Mouse (Mus musculus): ENCODE measurements at regions not wholly inside any gene's neighbourhood (a gene's known extent, or its start where the extent isn't known, plus 50 kb on each side); places are given as distances from the start of the nearest gene placed in this dataset.

DNA sequence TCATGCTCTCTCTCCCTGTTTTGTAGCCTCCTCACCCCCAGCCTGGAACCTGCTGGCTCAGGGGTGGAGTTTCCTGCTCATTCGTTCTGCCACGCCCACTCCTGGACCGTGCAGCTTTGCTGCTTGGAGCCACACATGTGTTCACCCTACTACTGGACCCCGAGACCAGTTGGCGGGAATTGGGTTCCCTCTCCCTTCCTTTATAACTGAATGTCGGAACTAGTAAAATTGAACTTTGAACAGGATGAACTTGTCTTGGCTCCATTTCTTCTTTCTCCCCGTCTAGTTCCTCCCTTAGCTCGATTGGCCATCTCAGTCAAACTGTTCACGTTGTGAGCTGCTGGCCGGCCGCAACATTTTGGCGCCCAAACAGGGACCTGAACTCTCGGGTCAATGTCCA, 62.3 kb upstream of the Glrp1 start:
- Histone ChIP-seq H3K9ac (ENCODE audit: low read depth, low read length) (no peak overlapping the region), H3K4me1 (ENCODE audit: control insufficient read depth, insufficient read depth, low read length) (peaks cover 2% of the 10 kb centered on the region; the same call in 1 of the 2 replicates), H3K27ac (no peak overlapping the region), H3K4me3 (no peak overlapping the region), H3K79me2 (replicated peaks; ENCODE audit: control insufficient read depth, insufficient read depth, low read length) (no peaks in the 10 kb centered on the region), H3K36me3 (ENCODE audit: control insufficient read depth, insufficient read depth, low read length) (no peaks in the 10 kb centered on the region), H3K27me3 (ENCODE audit: control insufficient read depth, insufficient read depth, low read length) (no peaks in the 10 kb centered on the region)
- 90% methylated on average over 13 of the region's 13 CpGs for WGBS
- no peak for DNase-seq
- TF ChIP-seq CTCF (IDR thresholded peaks at IDR 0.05) (no peak), POLR2A (IDR thresholded peaks at IDR 0.05; ENCODE audit: insufficient read depth, low read depth, low read length) (no peak), EP300 (IDR thresholded peaks at IDR 0.05; ENCODE audit: insufficient read depth, low read depth, low read length) (no peak)
- intact Hi-C loops (cut with DNase I): no loop called here

DNA sequence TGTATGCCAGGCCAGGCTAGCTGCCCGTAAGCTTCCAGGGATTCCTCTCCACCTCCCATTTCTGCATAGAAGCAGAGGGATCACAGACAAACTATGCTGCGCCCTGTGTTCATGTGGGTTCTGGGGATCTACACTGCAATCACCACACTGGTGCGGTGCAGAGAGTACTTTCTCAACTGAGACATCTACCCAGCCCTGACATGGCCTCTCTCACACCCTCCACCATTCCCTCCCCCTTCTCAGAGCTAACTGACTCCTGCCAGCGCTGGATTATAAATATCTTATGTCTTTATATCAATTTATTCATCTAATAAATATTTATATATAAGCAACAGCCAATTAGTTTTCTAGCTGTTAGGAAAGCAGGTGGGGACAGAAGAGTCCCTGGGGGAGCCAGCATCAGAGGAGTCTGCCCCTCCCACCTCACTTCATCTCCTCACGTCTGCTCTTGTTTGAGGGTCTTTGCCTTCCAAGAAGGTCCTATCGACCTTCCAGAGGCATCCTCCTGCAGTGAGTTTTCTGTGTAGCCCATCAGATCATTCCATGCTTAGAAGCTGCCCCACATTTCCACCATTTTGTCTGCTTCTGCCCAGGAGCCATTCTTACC, 58.7 kb upstream of the Glrp1 start:
- no peak overlapping the region for H3K9ac ChIP-seq (ENCODE audit: low read depth, low read length)
- H3K36me3 ChIP-seq (ENCODE audit: control insufficient read depth, insufficient read depth, low read length): no peaks in the 10 kb centered on the region
- no peaks in the 10 kb centered on the region for H3K4me1 ChIP-seq (ENCODE audit: control insufficient read depth, insufficient read depth, low read length)
- no peaks in the 10 kb centered on the region for H3K27me3 ChIP-seq (ENCODE audit: control insufficient read depth, insufficient read depth, low read length)
- TF ChIP-seq EP300 (IDR thresholded peaks at IDR 0.05; ENCODE audit: insufficient read depth, low read depth, low read length): no peak
- TF ChIP-seq POLR2A (IDR thresholded peaks at IDR 0.05; ENCODE audit: insufficient read depth, low read depth, low read length): no peak
- TF ChIP-seq CTCF (IDR thresholded peaks at IDR 0.05): no peak
- DNase-seq: no peak
- H3K4me3 ChIP-seq: no peak overlapping the region
- WGBS: 85% methylated on average over 6 of the region's 6 CpGs
- no peak overlapping the region for H3K27ac ChIP-seq
- no peaks in the 10 kb centered on the region for H3K79me2 ChIP-seq (replicated peaks; ENCODE audit: control insufficient read depth, insufficient read depth, low read length)
- intact Hi-C loops (cut with DNase I): loop anchor here (10.0 kb wide), 1 partner anchor 626 kb away; no protein-coding TSS in a partner anchor

- Histone ChIP-seq H3K4me3 (no peak overlapping the region), H3K27me3 (ENCODE audit: control insufficient read depth, insufficient read depth, low read length) (no peaks in the 10 kb centered on the region), H3K79me2 (replicated peaks; ENCODE audit: control insufficient read depth, insufficient read depth, low read length) (no peaks in the 10 kb centered on the region), H3K36me3 (ENCODE audit: control insufficient read depth, insufficient read depth, low read length) (no peaks in the 10 kb centered on the region), H3K4me1 (ENCODE audit: control insufficient read depth, insufficient read depth, low read length) (no peaks in the 10 kb centered on the region), H3K9ac (ENCODE audit: low read depth, low read length) (no peak overlapping the region), H3K27ac (no peak overlapping the region)
- no peak for TF ChIP-seq CTCF (IDR thresholded peaks at IDR 0.05)
- no peak for TF ChIP-seq POLR2A (IDR thresholded peaks at IDR 0.05; ENCODE audit: insufficient read depth, low read depth, low read length)
- no peak for TF ChIP-seq EP300 (IDR thresholded peaks at IDR 0.05; ENCODE audit: insufficient read depth, low read depth, low read length)
- WGBS: 63% methylated on average over 1 of the region's 1 CpGs
- no peak for DNase-seq
- intact Hi-C loops (cut with DNase I): loop anchor here (10.0 kb wide), 1 partner anchor 628 kb away; no protein-coding TSS in a partner anchor
Measured at GRCm38 (mm10) chr1:88567198-88567597, 57.3 kb upstream of the Glrp1 start.

DNA sequence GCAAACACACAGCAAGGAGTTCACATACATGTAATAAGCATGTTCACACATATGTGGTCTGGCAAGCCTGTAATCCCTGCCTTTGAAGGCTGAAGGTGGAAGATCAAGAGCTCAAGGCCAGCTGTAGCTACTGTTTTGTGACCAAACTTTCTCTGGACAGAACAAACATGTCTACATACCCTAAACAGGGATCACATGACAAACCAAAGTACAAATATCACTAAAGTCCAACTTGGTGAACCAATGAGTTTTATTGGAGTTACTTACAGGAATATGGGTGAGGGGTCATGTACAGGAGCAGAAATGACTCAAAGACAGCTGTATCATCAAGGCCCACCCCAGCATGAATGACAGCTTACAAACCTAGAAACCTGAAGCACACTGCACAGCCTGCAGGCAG, 56.6 kb upstream of the Glrp1 start:
- H3K4me3 ChIP-seq: no peak overlapping the region
- TF ChIP-seq EP300 (IDR thresholded peaks at IDR 0.05; ENCODE audit: insufficient read depth, low read depth, low read length): no peak
- TF ChIP-seq POLR2A (IDR thresholded peaks at IDR 0.05; ENCODE audit: insufficient read depth, low read depth, low read length): no peak
- no peak for TF ChIP-seq CTCF (IDR thresholded peaks at IDR 0.05)
- H3K27ac ChIP-seq: no peak overlapping the region
- no peaks in the 10 kb centered on the region for H3K27me3 ChIP-seq (ENCODE audit: control insufficient read depth, insufficient read depth, low read length)
- intact Hi-C loops (cut with DNase I): loop anchor here (10.0 kb wide), 1 partner anchor 628 kb away; no protein-coding TSS in a partner anchor
- H3K79me2 ChIP-seq (replicated peaks; ENCODE audit: control insufficient read depth, insufficient read depth, low read length): no peaks in the 10 kb centered on the region
- no peaks in the 10 kb centered on the region for H3K36me3 ChIP-seq (ENCODE audit: control insufficient read depth, insufficient read depth, low read length)
- no peak for DNase-seq
- H3K9ac ChIP-seq (ENCODE audit: low read depth, low read length): no peak overlapping the region
- no peaks in the 10 kb centered on the region for H3K4me1 ChIP-seq (ENCODE audit: control insufficient read depth, insufficient read depth, low read length)

- no peak for DNase-seq
- H3K27me3 ChIP-seq (ENCODE audit: control insufficient read depth, insufficient read depth, low read length): no peaks in the 10 kb centered on the region
- intact Hi-C loops (cut with DNase I): loop anchor here (5.0 to 10.0 kb wide), 3 partner anchors 92 to 630 kb away; no protein-coding TSS in a partner anchor
- TF ChIP-seq CTCF (IDR thresholded peaks at IDR 0.05): no peak
- TF ChIP-seq EP300 (IDR thresholded peaks at IDR 0.05; ENCODE audit: insufficient read depth, low read depth, low read length): no peak
- no peak for TF ChIP-seq POLR2A (IDR thresholded peaks at IDR 0.05; ENCODE audit: insufficient read depth, low read depth, low read length)
- WGBS: 45% methylated on average over 4 of the region's 4 CpGs
- H3K27ac ChIP-seq: no peak overlapping the region
- no peaks in the 10 kb centered on the region for H3K36me3 ChIP-seq (ENCODE audit: control insufficient read depth, insufficient read depth, low read length)
- H3K4me3 ChIP-seq: no peak overlapping the region
- H3K9ac ChIP-seq (ENCODE audit: low read depth, low read length): no peak overlapping the region
- no peaks in the 10 kb centered on the region for H3K79me2 ChIP-seq (replicated peaks; ENCODE audit: control insufficient read depth, insufficient read depth, low read length)
- peaks cover 2% of the 10 kb centered on the region; the same call in 1 of the 2 replicates for H3K4me1 ChIP-seq (ENCODE audit: control insufficient read depth, insufficient read depth, low read length)
Measured at GRCm38 (mm10) chr1:88564825-88565224, 55.0 kb upstream of the Glrp1 start.

DNA sequence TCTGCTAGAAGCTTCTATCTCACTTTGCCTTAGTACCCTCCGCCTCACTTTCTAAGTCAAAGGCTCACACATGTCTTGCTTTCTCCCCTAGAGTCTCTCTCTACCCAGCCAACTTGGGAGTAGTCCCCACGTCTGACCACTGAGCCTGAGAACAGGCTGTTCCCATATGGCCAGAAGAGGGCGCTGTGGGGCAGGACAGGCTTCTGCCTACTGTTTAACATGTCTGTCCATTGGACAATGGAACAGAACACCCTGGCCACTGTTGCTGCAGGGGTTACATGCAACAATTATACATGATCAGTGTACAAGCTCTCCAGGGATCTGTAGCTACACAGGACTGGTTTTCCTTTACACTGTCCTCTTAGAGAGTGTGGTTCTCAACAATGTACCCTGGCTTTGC, 52.5 kb upstream of the Glrp1 start:
- Histone ChIP-seq H3K79me2 (replicated peaks; ENCODE audit: control insufficient read depth, insufficient read depth, low read length) (no peaks in the 10 kb centered on the region), H3K4me1 (ENCODE audit: control insufficient read depth, insufficient read depth, low read length) (peaks cover 2% of the 10 kb centered on the region; the same call in 1 of the 2 replicates), H3K27ac (no peak overlapping the region), H3K36me3 (ENCODE audit: control insufficient read depth, insufficient read depth, low read length) (no peaks in the 10 kb centered on the region), H3K9ac (ENCODE audit: low read depth, low read length) (no peak overlapping the region), H3K4me3 (no peak overlapping the region), H3K27me3 (ENCODE audit: control insufficient read depth, insufficient read depth, low read length) (no peaks in the 10 kb centered on the region)
- DNase-seq: peak; percentile 81 to 85
- 34% methylated on average over 3 of the region's 3 CpGs for WGBS
- peak; percentile 95; the same call in 1 of the 2 replicates for TF ChIP-seq CTCF (IDR thresholded peaks at IDR 0.05)
- no peak for TF ChIP-seq POLR2A (IDR thresholded peaks at IDR 0.05; ENCODE audit: insufficient read depth, low read depth, low read length)
- peak; percentile 74 for TF ChIP-seq EP300 (IDR thresholded peaks at IDR 0.05; ENCODE audit: insufficient read depth, low read depth, low read length)
- intact Hi-C loops (cut with DNase I): loop anchor here (1.0 to 10.0 kb wide), 5 partner anchors 95 to 632 kb away; no protein-coding TSS in a partner anchor

Measured in heart, adult 2 months (tissue).